Mouse (Mus musculus): ENCODE results near the gene Parva. TPM values are rescaled to one million over a fixed set of nuclear protein-coding genes. Genes with fewer than 3 reads are reported as not detected.
A peak's percentile ranks its signal among the peaks of the same experiment; 100 is the strongest.

Gene Parva
- total RNA-seq, 2 experiments from 2014 or later, result 25.6 to 26.8 TPM

DNA sequence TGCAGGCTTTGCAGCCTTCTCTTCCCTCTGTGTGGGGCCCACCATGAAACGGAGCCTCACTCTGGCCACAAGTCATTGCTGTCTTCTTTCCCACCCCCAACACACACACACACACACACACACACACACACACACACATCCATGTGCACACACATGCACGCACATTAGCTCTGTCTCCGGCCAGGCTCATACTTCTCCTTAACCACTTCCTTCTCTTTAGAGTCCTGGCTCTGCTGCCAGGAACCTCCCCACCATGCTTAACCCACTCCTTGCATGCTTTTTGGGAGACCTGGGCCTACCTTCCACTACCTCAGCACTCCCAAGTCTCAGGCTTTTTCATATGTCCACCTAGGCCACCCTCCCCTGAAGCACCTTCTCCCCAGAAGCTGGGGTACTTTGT is 76.6 kb downstream of the Parva start:
- DNase-seq, result no peak
- intact Hi-C loops (cut with DNase I), result no loop called here

DNA sequence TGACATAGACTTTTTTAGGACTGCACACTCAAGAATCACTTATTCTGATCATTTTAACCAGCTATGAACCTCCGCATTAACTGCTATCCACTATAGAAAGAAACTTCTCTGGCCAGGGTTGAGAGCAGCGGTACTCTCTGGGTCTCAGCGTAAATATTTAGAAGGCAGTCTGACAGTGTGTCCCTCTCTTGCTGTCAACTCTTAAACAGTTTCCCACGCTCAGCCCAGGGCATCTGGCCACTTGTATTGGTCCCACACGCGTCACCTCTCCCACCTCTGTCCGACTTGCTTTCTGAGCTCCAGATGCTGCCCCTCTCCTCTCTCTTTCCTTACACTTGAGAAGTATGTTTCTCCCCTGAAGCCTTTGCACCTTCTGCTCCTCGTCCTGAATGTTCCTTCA is 81.8 kb downstream of the Parva start:
- no peak for DNase-seq
- intact Hi-C loops (cut with DNase I), result no loop called here

DNA sequence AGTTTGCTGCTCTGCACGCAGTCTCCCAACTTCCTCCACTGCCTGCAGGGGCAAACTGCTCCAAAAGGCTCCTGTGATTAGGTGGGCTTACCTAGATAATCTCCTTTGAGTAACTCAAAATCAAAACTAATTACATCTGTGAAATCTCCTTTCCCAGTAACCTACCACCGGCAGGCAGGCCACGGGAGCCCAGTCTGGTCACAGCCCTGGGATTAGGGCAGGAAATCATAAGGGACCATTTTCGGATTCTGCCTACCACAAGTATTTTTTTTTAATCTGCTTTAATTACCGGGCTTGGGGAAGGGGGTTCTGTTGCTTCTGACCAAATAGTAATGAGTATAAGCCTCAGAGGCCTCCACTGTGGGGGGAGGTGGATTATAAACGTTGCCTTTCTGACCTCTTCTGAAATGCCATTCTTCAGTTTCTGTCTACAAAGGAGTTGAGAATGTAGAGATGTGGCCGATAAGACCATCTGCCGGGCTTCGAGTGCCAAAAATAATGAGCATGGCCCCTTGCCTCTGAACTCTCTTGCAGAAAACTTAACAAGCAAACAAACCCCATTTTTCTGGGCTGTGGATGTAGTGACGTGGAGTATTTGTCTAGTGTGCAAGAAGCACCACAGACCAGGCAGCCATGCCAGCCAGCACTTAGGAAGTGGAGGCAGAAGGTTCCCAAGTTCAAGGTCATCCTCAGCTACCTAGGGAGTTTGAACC is 83.2 kb downstream of the Parva start:
- intact Hi-C loops (cut with DNase I), result no loop called here
- DNase-seq, result peak; percentile 21

DNA sequence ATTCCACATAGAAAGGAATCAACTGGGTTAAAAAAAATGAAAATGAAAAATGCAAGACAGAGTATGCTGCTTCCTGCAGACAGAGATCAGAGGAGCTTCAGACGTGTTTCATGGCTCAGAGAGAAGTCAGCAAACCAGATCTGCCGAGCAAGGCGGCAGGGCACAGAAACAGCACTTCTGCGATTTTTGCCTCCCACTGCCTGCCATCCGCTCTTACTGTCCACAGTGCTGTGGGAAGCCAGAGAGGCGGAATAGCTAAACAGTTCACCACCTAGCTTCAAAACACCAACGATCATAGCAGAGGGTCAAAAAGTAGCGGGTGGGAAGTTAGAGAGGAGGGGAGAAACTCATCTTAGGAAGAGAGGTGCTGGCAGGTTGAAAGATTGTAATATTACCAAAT is 84.0 kb downstream of the Parva start:
- intact Hi-C loops (cut with DNase I), result no loop called here
- DNase-seq, result no peak

DNA sequence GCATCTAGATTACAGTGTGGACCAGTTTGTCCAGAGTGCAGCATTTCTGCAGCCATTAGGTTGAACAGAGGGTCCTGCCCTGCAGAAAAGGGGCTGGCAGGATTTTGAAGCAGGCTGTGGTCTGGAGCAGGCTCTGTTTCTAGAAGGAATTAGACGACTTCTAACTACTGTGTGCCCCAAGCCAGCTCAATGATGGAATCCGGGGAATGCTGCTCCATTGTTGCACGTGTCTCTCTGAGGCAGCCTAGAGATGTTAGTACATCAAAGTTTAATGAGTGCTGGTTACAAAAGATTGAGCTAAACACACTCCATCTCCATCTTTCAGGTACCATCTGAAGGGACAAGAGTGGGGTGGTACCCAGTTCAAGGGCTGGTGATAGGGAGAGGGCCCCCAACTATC is 85.0 kb downstream of the Parva start:
- intact Hi-C loops (cut with DNase I), result no loop called here
- DNase-seq, result no peak

DNA sequence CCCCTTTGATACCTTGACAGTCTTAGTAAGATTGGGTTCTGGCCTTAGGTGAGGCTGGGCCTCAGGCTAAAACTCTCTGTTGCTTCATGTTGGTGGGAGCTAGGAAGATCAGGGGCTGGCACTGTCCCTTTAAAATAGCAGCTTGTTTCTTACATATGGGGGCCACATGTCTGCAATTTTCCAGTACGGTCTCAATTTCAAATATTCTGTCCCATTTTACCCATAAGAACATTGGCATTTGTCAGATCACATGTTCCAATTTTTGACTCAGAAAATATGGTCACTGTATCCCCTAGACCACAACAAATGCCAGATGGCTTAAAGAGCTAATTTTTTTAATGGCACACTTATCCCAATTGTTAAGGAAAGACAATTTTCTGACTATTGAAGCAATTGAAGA is 85.6 kb downstream of the Parva start:
- intact Hi-C loops (cut with DNase I), result no loop called here
- DNase-seq, result no peak

DNA sequence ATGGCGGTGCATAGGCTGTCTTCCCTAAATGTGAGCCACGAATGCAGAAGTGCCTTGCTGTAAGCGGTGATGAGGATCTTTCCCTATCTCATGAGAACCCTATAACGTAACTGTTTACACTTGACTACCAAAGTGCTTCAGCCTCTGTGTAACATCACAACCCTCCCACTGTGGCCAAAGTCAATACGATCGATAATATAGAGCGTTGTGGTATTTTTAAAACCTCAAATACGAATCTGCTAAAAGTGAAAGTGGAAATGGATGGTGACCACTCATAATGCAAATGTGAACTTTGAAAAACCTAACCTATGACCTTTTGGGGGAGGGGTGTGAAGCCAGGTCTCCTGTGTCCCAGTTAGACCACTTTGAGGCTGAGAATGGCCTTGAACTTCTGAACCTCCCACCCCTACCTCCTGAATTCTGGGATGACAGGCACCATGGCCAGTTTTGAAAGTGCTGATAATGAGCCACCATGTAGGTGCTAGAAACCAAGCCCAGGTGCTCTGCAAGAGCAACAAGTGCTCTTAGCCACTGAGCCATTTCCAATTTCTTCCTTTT is 87.4 kb downstream of the Parva start:
- intact Hi-C loops (cut with DNase I), result no loop called here
- no peak for DNase-seq

DNA sequence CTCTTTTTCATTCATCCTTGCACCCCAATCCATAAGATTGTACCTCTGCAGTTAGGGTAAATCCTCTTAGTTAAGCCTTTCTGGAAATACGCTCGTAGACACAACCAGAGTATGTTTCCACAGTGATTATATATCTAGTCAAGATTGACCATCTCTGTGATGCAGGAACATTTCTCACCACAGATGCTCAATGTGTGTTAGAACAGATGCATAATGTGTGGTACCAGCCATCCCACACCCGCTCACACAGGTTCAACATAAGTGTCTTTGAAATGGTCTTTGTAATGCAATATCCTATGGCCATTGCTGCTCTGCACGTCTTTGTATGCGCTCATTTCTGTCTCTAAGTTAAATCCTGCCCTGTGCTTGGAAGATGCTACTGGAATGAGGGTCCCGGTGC is 98.2 kb downstream of the Parva start:
- intact Hi-C loops (cut with DNase I), result no loop called here
- no peak for DNase-seq

DNA sequence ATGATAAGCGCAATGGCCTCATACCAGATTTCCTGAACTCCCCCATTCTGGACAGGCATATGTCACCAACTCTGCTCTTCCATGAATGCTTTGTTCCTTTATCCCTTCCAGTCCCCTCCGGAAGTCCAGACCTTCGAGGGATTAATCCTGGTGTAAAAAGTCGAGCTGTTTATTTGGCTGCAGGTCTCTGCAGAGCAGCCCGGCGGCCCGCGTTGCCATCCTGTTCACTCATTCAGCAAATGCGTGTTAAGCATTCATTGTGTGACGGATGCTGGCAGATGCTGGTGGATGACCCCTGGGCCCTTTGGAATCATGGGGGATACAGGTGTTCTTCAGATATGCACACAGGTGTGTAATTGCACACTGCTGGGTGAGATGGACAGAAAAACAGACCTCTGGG is 98.9 kb downstream of the Parva start:
- peak; percentile 77 for DNase-seq
- intact Hi-C loops (cut with DNase I), result no loop called here

DNA sequence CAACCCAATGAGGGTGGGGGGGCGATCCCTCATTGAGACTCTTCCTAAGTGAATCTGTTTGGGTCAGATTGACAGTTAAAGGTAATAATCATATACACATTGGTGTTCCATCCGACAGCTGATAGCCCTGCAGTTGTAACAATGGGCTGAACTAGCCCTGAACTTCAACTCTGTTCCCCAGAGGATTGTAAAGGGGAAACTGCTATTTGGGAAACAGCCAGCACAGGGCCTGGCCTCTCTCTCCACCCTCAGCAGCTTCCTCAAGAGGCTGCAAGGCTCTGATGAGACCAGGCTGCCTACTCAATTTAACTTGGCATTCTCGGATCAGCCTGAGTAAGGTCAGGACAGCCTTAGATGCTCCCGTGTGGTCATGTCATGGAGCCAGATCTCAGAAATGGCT is 99.9 kb downstream of the Parva start:
- no peak for DNase-seq
- intact Hi-C loops (cut with DNase I), result no loop called here

DNA sequence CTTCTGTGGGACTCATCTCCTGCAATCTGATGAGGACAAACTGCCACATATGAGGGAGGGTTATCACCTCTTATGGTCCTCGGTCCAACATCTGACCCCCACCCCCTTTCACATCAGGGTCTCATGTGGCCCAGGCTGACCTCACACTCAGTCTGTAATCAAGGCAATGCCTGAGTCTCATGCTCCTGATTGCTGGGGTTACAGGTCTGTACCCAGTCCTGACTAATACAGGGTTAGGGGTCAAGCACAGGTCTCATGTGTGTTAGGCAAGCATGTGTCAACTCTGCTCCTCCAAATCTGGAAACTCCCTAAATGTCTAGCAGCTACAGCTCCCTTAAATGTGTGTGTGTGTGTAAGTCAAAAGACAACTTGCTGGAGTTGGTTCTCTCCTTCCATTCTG is 100.8 kb downstream of the Parva start:
- intact Hi-C loops (cut with DNase I), result no loop called here
- no peak for DNase-seq

DNA sequence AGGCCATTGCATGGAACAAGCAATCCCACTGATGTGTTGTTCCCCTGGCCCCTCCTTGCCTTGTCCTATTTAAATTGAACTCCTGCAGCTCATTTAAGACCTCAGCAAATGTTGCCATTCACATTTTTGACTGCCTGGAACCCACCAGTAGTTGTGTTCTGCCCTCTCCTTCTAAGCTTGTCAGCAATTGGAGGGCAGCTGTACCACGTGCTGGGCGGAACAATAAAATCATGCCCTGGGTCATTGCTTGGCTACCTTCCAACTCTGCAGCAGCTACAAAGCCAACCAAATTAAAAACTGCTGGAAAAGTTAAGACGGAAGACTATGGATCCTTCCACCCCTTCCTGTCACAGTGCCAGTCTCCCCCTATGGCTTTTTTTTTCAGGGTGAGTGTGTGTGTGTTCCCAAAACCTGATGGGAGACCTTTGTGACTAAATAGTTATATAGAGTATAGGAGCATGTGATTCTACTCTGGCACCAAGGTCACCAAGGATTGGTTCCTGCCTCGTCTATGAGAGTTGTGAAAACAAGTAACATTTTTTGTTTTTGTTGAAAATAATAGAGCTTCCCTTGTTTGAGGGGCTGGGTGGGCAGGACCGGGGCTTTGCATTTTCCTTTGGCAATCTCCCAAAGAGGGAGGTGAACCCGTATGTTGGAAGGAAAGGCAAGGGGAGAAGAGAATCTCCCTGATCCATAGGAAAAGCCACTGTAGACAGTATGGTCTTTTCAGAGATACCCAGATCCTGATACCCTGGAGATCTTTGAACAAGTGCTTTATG is 101.5 kb downstream of the Parva start:
- DNase-seq, result peak; percentile 51
- intact Hi-C loops (cut with DNase I), result no loop called here

DNA sequence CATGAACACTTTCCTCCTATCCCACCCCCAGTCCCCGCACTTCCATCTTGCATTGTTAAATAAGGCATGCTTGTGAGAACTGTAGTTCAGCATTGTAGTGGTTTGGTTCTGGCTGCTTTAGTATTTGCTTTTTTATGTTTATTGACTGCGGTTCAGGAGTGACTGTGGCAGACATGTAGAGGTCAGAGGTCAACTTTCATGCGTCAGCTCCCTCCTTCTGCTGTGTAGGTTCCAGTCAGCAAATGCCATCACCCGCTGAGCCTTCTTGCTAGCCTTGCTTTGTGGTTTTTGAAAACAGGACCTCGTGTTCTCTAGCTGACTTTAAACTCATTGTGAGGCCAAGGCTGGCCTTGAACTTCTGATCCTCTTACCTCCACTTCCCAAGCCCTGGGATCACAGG is 103.6 kb downstream of the Parva start:
- no peak for DNase-seq

DNA sequence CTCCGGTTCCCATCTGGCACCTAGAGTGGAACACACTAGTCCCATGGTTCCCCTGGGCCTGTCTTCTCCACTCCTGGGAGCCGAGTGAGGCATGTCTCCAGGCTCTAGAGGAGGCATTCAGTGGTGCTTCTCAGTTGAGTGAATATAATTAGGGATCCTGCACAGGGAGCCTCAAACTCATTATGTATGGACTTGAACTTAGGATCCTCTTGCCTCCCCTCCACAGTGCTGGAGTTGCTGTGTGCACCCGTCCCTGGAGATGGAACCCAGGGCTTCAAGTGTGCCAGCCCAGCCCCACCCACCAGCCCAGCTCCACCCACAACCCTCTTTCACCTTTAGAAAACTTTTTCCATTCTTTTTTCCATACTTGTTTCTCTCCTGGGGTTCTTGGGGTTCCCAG is 106.8 kb downstream of the Parva start:
- intact Hi-C loops (cut with DNase I), result no loop called here
- no peak for DNase-seq

More for the DNA sequence above, 103.6 kb downstream of the Parva start:
- intact Hi-C loops (cut with DNase I), result no loop called here

DNA sequence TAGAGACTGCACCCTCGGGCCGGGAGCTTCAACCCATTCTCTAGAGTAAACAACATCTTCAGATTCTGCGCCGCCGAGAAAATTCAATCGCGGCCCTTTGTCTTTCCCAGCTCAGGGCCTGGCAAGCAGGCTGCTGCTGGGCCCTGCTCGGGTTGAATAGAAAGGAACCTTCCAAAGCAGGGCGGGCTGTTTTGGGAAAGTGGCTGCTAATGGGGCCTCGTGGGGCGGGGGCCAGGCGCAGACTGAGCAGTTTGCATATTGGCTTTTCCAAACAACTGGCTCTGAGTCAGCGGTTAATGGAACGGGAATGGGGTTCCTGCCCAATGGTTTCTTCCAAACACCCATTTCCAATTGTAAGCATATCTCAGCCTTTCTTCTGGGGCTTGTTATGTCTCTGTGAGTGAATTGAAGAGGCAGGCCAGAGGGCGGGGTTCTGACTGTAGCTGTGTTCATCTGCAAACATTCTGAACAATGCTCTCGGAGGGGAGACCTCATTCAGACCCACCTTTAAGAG is 108.2 kb downstream of the Parva start:
- DNase-seq, result peak; percentile 59
- intact Hi-C loops (cut with DNase I), result no loop called here

DNA sequence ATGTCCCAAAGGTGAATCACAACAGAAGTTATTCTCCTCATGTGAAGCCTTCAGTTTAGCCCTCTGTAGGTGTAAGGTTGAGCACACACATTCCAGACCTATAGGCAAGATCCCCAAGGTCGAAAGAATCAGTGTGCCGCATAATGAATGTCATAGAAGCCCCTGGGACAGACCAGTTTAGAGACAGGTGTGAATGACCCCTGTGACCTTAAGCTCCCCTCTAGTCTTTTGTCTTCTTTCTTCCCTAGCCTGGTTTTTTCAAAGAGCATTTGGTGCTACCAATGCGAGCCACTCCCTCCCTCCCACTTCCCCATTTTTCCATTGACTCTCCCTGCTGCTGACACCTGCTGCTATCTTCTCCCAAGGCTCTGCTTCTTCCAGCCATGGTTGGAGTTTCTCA is 121.8 kb downstream of the Parva start:
- intact Hi-C loops (cut with DNase I), result no loop called here
- no peak for DNase-seq

DNA sequence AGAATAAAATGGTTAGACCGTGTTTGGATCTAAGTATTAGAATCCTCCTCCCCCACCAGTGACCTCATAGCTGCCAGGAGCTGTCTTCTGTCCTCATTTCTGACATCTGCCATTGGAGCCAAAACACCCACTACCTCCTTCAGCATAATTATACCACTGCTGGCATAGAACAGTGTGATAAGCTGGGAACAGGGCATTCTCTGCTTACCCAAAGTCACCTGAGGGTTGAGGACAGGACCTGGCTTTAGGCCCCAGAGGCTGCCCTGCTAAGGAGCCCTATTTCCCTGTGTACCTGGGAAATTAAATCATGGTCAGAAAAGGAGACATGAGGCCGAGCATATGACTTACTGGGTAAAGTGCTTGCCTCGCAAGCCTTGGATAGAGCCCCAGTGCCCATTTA is 134.2 kb downstream of the Parva start:
- intact Hi-C loops (cut with DNase I), result no loop called here
- DNase-seq, result no peak

DNA sequence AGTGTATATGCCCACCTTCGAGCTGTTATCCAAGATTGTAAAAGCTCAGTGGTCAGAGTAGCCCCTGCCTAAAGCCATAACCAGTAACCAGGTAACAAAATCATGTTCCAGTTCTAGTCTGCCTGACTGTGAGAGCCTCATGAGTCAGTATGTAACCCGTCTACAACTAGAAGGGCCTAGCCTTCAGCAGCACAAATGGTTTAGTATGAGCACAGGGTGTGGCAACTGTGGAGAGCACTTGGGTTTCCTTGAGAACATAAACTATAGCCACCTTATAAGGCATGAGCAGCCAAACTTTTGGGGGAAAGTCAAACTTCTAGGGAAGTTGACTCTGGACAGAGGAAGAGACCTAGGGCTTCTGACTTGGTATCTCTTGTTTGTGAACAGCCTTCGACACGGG is 139.7 kb downstream of the Parva start:
- intact Hi-C loops (cut with DNase I), result no loop called here
- no peak for DNase-seq

DNA sequence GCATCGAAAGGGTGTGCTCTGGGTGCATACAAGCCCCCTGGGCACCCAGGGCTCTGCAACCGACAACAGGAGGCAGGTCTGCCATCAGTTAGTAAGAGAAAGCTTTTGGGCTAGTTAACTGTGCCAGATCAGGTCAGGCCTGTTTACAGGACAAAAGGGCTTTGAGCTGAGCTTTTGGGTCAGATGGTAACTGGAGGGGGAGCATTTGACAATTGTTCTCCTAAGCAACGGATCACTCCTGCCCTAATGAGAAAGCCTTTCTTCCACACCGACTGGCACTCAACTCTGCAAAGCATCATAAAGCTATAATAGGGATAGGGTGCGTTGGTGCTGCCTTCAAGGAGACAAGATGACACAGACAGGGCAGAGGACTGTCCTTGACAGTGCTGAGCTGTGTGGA is 141.7 kb downstream of the Parva start:
- intact Hi-C loops (cut with DNase I), result no loop called here
- DNase-seq, result no peak

DNA sequence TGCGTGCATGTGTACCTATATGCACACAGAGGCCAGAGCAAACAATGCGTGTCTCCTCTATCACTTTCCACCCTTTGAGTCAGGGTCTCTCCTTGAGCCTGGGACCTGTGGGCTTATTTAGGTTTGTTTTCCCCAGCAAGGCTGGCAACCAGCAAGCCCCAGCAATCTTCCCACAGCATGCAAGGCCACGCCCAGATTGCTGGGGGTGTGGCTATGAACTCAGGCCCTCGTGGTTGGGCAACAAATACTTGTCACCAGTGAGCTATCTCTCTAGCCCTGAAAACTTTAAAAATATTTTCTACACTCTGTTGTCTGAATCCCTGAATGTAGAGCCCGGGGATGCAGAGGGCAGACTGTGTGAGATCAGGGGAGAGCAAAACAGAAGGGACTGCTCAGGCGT is 154.3 kb downstream of the Parva start:
- no peak for DNase-seq
- intact Hi-C loops (cut with DNase I), result no loop called here

DNA sequence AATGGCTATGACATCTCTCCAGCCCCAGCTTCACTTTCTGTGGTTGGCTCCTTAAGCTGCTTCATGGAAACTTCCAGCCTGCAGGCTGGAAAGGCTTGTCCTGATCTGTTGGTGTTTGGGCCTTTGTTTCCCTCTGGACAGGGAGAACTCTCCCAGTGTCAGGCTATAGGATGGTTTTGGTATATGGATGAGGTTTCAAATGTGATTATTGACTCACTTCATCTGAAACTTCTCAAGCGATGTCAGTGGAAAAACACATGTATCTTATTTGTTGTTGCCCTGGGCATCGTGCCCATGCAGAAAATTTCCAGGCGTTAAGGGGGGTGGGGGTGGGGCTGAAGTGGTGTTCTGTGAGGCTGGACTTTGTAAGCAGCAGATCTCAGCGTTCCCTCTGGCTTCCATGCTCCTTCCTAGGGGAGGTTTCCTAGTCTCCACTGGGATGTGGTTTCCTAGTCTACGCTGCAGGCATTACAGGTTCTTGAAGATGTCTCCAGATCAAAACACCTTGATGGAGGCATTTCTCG is 155.6 kb downstream of the Parva start:
- intact Hi-C loops (cut with DNase I), result no loop called here
- no peak for DNase-seq

DNA sequence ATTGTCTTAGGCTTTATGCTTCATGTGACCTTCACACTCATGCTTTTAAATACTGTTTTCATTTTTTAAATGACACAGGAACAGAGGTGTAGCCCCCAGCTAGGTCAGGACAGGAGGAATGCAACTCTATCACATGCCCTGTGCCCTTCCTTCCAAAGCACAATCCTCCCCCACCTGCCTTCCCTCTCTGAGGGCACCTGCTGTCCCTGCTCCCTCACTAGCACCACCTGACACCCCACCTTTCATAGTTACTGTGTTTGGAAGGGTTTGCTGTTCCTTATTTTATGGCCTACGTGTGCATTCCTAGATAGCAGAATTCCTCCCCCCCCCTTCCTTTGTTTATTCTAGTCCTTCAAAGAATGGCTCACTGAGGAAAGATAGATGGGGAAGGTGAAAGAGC is 160.1 kb downstream of the Parva start:
- intact Hi-C loops (cut with DNase I), result no loop called here
- no peak for DNase-seq

Data from left cerebral cortex, postnatal 4 days (tissue).